Mouse (Mus musculus): ENCODE measurements around the gene Clec18a.
A peak's percentile ranks its signal among the peaks of the same experiment; 100 is the strongest.
"Not testable (repeated sequence)": the region's sequence is repeated elsewhere in the genome, so short reads cannot be mapped to it uniquely, and the experiment has no call there.

Clec18a gene

GRCm38 (mm10) chr8:111055661-111056060, 36.6 kb downstream of the Clec18a start:
- DNase-seq: no peak

GRCm38 (mm10) chr8:111055031-111055634, 37.1 kb downstream of the Clec18a start:
- DNase-seq: no peak

GRCm38 (mm10) chr8:111053827-111054518, 38.3 kb downstream of the Clec18a start:
- no peak for DNase-seq

- no peak for DNase-seq
Measured at GRCm38 (mm10) chr8:111049106-111049505, 43.1 kb downstream of the Clec18a start.

GRCm38 (mm10) chr8:111048694-111049093, 43.5 kb downstream of the Clec18a start:
- DNase-seq: no peak

- DNase-seq: no peak
Measured at GRCm38 (mm10) chr8:111044003-111044734, 48.1 kb downstream of the Clec18a start.

- no peak for DNase-seq
Measured at GRCm38 (mm10) chr8:111042546-111042945, 49.7 kb downstream of the Clec18a start.

GRCm38 (mm10) chr8:111036591-111036990, 55.6 kb downstream of the Clec18a start:
- DNase-seq: no peak

GRCm38 (mm10) chr8:111034276-111034675, 58.0 kb downstream of the Clec18a start:
- DNase-seq: peak; percentile 19 to 53

GRCm38 (mm10) chr8:111033482-111034215, 58.6 kb downstream of the Clec18a start:
- DNase-seq: peak; percentile 96 to 100

GRCm38 (mm10) chr8:111032916-111033315, 59.3 kb downstream of the Clec18a start, which contains the start of gene Aars:
Aars (plus strand) TSS chr8:111033144.
- no peak for DNase-seq

- no peak for DNase-seq
Measured at GRCm38 (mm10) chr8:111031572-111031971, 60.7 kb downstream of the Clec18a start, which contains the start of gene Ddx19b. Ddx19b (minus strand) TSS chr8:111031751.

- DNase-seq: no peak
Measured at GRCm38 (mm10) chr8:111030045-111030444, 62.2 kb downstream of the Clec18a start.

- DNase-seq: no peak
Measured at GRCm38 (mm10) chr8:111029589-111029988, 62.6 kb downstream of the Clec18a start.

GRCm38 (mm10) chr8:111027391-111027937, 64.8 kb downstream of the Clec18a start:
- DNase-seq: peak; percentile 90

- DNase-seq: not testable (repeated sequence)
Measured at GRCm38 (mm10) chr8:111026609-111027008, 65.6 kb downstream of the Clec18a start.

- DNase-seq: not testable (repeated sequence)
Measured at GRCm38 (mm10) chr8:111010230-111010991, 81.8 kb downstream of the Clec18a start.

All from cerebellum, adult 18-20 months (tissue).